Mouse (Mus musculus): Measurements from ENCODE around the gene Ap5z1. TPM values are rescaled to one million over a fixed set of nuclear protein-coding genes. Genes with fewer than 3 reads are reported as not detected.
A peak's percentile ranks its signal among the peaks of the same experiment; 100 is the strongest.

Gene Ap5z1
- polyA plus RNA-seq, 1 experiment from 2014 or later = 14.4 TPM

DNA sequence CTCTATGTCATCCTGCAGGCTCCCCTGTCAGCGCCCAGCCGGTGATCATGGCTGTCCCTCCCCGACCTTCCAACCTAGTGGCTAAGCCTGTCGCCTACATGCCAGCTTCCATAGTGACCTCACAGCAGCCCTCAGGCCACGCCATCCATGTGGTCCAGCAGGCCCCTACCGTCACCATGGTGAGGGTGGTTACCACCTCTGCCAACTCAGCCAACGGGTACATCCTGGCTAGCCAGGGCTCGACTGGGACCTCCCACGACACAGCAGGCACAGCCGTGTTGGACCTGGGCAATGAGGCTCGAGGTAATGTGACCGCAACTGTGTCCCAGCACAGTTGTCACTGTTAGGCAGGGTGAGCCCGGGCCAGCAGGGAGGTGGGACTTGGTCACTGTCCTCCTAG is 10.0 kb upstream of the Ap5z1 start:
- no peak for ATAC-seq (ENCODE audit: low FRiP score, low read depth)
- Histone ChIP-seq H3K4me1 (0 out of 2 replicates have a peak, but pooled peaks cover 4% of the 10 kb centered on the region), H3K9ac (replicated peaks) (no peak overlapping the region), H3K9me3 (no peaks in the 10 kb centered on the region), H3K27ac (replicated peaks) (no peak overlapping the region), H3K4me3 (no peak overlapping the region), H3K36me3 (peaks cover 83% of the 10 kb centered on the region), H3K27me3 (no peaks in the 10 kb centered on the region), H3K4me2 (replicated peaks) (no peak overlapping the region)
- WGBS = 96% methylated on average over 13 of the region's 13 CpGs

DNA sequence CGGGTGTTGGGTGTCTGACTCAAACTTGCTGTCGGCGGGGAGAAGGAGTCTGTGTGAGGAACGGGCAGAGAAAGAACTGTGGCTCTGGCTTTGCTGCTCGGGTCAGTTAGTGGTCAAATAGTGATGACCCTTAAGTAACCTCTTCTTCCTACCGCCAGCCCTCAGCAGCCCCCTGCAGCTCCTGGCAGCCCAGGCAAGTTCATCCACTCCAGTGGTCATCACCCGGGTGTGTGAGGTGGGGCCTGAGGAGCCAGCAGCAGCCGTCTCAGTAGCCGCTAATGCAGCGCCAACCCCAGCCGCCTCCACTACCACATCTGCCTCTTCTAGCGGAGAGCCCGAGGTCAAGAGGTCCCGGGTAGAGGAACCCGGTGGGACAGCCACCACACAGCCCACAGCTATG is 7.4 kb upstream of the Ap5z1 start:
- Histone ChIP-seq H3K9me3 (no peaks in the 10 kb centered on the region), H3K4me1 (0 out of 2 replicates have a peak, but pooled peaks cover 2% of the 10 kb centered on the region), H3K4me2 (replicated peaks) (no peak overlapping the region), H3K4me3 (no peak overlapping the region), H3K9ac (replicated peaks) (no peak overlapping the region), H3K36me3 (peaks cover 74% of the 10 kb centered on the region), H3K27ac (replicated peaks) (no peak overlapping the region), H3K27me3 (no peaks in the 10 kb centered on the region)
- WGBS = 83% methylated on average over 15 of the region's 15 CpGs
- no peak for ATAC-seq (ENCODE audit: low FRiP score, low read depth)

DNA sequence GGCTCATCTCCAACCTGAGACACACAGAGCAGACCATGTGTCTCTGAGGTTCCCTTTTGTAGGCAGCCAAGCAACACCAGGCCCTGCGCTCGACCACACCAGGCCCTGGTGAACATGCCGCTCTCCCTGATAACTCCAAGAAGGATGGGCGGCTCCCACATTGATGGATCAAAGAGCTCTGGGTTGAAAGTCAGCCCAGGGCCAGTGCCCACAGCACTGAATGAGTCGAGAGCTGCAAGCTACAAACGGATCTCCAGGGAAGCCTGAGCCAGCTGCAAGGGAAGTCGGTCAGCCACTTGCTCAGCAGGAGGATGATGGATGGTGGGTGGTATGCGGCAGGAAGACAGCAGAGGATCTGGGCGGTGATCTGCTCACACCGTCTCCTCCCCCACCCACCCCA is 6.4 kb upstream of the Ap5z1 start:
- H3K9ac ChIP-seq (replicated peaks) = no peak overlapping the region; the same call in 1 of the 2 replicates
- no peaks in the 10 kb centered on the region for H3K4me1 ChIP-seq
- no peak for ATAC-seq (ENCODE audit: low FRiP score, low read depth)
- 89% methylated on average over 10 of the region's 10 CpGs for WGBS
- H3K4me2 ChIP-seq (replicated peaks) = no peak overlapping the region
- H3K9me3 ChIP-seq = no peaks in the 10 kb centered on the region
- no peak overlapping the region for H3K27ac ChIP-seq (replicated peaks)
- no peak overlapping the region for H3K4me3 ChIP-seq
- peaks cover 79% of the 10 kb centered on the region for H3K36me3 ChIP-seq
- H3K27me3 ChIP-seq = no peaks in the 10 kb centered on the region

DNA sequence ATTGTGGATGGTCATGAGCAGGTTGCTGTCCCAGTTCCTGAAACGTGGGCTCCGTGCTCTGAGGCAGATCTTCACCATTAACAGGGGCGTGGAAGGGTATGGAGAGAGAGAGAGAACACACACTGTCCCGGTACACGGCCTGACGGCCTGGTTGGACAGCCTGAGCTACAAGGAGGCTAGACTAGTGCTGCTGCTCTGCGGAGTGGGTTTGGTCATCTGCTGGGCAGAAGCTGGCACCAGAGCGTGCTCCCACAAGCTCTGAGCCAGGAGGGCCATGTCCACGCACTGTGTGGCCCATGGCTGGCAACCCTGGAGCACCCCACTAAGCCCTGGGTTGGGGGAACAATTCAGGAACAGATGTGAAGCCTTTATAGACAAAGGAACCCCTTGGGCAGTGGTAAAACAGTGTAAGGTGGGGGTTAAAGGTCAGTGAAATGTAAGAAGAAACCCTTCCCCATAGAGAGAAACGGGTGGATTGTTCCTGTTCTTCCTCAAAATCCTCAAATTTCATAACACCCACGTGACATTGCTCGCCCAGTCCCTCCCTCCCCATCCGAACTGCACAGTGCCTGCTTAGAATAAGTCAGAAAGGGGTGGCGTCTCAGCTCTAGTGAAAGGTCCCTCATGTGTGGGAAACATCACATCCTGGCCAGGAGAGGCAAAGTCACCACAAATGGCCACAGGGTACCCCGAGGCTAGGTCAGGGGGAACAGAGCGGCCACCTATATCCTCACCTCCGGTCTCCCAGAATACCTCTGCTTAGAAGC is 4.8 kb upstream of the Ap5z1 start:
- Histone ChIP-seq H3K9me3 (no peaks in the 10 kb centered on the region), H3K9ac (replicated peaks) (no peak overlapping the region; the same call in 1 of the 2 replicates), H3K4me1 (0 out of 2 replicates have a peak, but pooled peaks cover 6% of the 10 kb centered on the region), H3K4me3 (no peak overlapping the region), H3K27ac (replicated peaks) (no peak overlapping the region), H3K4me2 (replicated peaks) (no peak overlapping the region), H3K36me3 (peaks cover 65% of the 10 kb centered on the region), H3K27me3 (no peaks in the 10 kb centered on the region)
- WGBS = 89% methylated on average over 17 of the region's 17 CpGs
- no peak for ATAC-seq (ENCODE audit: low FRiP score, low read depth)

DNA sequence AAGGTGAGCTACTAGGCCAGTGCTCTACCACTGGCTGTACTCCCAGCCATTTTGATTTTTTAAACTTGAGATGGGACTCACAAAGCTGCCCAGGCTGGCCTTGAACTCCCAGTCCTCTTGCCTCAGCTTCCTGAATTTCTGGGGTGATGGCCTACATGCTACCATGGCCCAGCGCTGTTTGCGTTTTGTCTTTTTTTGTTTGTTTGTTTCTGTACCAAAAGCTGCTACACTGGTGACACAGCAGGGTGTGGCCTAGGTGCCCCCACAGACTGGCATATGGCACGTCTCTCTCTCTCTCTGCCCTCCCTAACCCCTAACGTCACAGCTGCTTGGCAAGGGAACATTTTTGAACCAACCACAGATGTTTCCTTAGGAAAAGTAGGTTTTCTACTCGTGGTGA is 3.9 kb upstream of the Ap5z1 start:
- Histone ChIP-seq H3K4me2 (replicated peaks) (no peak overlapping the region), H3K4me3 (no peak overlapping the region), H3K36me3 (peaks cover 57% of the 10 kb centered on the region), H3K9ac (replicated peaks) (no peak overlapping the region), H3K27me3 (no peaks in the 10 kb centered on the region), H3K27ac (replicated peaks) (no peak overlapping the region), H3K9me3 (no peaks in the 10 kb centered on the region), H3K4me1 (peaks cover 12% of the 10 kb centered on the region)
- WGBS = 79% methylated on average over 5 of the region's 5 CpGs
- ATAC-seq (ENCODE audit: low FRiP score, low read depth) = no peak

DNA sequence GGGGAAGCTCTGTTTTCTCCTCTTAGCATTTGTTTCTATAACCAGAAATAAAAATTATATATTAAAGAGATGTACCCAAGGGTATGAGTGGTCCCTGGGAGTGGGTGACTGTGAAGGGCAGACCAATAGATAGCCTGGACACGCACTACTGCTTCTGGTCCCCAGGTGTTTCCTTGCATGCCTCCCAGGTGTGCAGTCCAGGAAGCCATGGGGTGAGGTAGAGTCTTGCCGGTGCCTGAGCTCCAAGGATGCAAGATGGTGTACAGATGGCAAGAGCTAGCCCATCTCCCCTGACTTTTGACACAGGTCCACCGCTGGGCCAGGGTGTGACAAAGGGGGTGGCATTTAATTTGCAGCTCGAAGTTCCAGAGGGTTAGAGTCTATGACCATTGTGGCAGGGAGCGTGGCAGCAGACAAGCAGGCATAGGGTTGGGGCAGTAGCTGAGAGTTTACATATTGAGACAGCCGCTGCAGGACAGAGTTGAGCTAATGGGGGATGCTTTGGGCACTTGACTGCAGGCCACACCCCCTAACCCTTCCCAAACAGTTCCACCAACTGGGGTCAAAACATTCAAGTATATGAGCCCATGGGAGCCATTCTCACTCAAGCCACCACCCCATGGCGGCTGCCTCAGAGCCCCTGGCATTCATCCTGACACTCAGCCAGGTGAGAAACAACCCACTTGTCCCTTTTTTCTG is 1.7 kb upstream of the Ap5z1 start:
- H3K4me1 ChIP-seq = peaks cover 15% of the 10 kb centered on the region
- peaks cover 35% of the 10 kb centered on the region for H3K36me3 ChIP-seq
- no peak overlapping the region for H3K4me3 ChIP-seq
- WGBS = 97% methylated on average over 7 of the region's 7 CpGs
- ATAC-seq (ENCODE audit: low FRiP score, low read depth) = no peak
- no peaks in the 10 kb centered on the region for H3K9me3 ChIP-seq
- no peak overlapping the region for H3K27ac ChIP-seq (replicated peaks)
- no peak overlapping the region for H3K4me2 ChIP-seq (replicated peaks)
- no peaks in the 10 kb centered on the region for H3K27me3 ChIP-seq
- H3K9ac ChIP-seq (replicated peaks) = no peak overlapping the region

DNA sequence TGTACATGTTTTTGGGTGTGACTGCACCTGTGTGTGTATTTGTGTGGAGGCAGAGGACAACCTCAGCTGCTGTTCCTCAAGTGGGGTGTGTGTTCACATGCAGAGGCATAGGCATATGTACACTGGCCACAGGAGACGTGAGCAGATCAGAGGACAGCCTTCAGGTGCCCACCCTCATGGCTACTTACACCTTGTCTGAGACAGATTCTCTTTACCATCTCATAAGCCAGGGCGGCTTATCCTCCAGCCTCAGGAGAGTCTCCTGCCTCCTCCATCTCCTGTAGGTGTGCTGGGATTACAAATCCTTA is 1.1 kb upstream of the Ap5z1 start:
- Histone ChIP-seq H3K9me3 (no peaks in the 10 kb centered on the region), H3K36me3 (peaks cover 35% of the 10 kb centered on the region)
- 94% methylated on average over 2 of the region's 2 CpGs for WGBS

DNA sequence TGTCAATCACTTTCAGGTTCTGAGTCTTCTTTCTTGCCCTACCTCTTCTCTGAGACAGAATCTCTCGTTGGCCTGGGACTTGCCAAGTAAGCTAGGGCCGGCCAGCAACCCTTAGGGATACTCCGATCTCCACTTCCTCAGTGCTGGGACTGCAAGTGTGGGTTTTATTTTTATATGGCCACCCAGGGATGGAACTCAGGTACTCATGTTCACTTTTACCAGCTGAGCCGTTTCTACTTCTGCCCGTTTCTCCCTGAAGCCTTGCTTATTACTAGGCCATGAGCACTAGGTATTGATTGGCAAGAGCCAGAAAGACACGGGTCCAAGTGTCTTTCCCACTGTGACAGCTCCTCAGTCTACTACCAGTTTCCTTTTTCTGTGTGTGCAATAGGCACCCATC is 733 bp upstream of the Ap5z1 start:
- Histone ChIP-seq H3K4me3 (peak overlapping the region; percentile 71), H3K4me1 (peaks cover 15% of the 10 kb centered on the region), H3K27ac (replicated peaks) (peak overlapping the region; percentile 76), H3K9ac (replicated peaks) (peak overlapping the region; percentile 65; the same call in 1 of the 2 replicates), H3K9me3 (no peaks in the 10 kb centered on the region), H3K36me3 (peaks cover 35% of the 10 kb centered on the region), H3K4me2 (replicated peaks) (peak overlapping the region; percentile 91), H3K27me3 (no peaks in the 10 kb centered on the region)
- ATAC-seq (ENCODE audit: low FRiP score, low read depth) = 0 out of 2 replicates have a peak, but pooled peaks have one; percentile 5
- WGBS = 89% methylated on average over 6 of the region's 6 CpGs

More for the DNA sequence above, 1.1 kb upstream of the Ap5z1 start:
- Histone ChIP-seq H3K27ac (replicated peaks) (peak overlapping the region; percentile 76; the same call in 1 of the 2 replicates), H3K27me3 (no peaks in the 10 kb centered on the region), H3K4me2 (replicated peaks) (no peak overlapping the region), H3K4me3 (no peak overlapping the region), H3K9ac (replicated peaks) (no peak overlapping the region), H3K4me1 (peaks cover 15% of the 10 kb centered on the region)
- no peak for ATAC-seq (ENCODE audit: low FRiP score, low read depth)

DNA sequence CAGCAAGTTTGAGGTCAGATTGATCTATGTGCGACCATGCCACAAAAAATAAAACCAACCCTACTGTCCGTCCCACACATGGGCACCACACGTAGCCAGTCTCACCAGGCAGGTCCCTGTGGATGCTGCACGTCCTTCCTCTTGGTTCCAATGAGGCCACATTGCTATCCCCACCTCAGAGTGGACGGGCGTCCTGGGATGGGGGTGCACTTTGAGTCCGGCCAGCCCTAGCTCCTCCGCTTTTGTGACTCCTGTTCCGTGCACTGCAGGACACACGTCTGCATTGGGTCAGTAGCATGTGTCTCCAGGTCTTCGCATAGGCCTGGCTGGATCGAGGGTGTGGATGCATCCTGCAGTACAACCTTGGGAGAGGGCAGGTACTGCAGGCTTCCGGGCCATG is 4.6 kb downstream of the Ap5z1 start:
- Histone ChIP-seq H3K4me2 (replicated peaks) (no peak overlapping the region), H3K9ac (replicated peaks) (no peak overlapping the region), H3K36me3 (peaks cover 42% of the 10 kb centered on the region), H3K4me1 (peaks cover 12% of the 10 kb centered on the region), H3K9me3 (no peaks in the 10 kb centered on the region), H3K27ac (replicated peaks) (no peak overlapping the region), H3K4me3 (no peak overlapping the region), H3K27me3 (no peaks in the 10 kb centered on the region)
- WGBS = 88% methylated on average over 13 of the region's 13 CpGs
- ATAC-seq (ENCODE audit: low FRiP score, low read depth) = no peak

DNA sequence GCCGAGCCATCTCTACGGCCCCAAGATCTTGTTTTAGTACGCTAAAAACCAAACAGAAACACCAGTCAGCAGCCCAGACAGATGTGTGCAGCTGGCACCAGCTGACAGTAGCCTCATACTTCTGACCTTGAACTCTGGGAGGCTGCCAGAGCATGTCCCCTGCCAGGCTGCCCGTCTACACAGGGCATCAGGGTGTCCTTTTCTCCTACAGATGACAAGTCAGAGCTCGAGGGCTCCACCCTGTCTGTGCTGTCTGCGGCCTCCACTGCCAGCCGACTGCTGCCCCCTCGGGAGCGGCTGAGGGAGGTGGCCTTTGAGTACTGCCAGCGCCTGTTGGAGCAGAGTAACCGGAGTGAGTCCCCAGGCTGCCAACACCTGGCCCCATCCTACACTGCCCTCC is 6.1 kb downstream of the Ap5z1 start:
- no peaks in the 10 kb centered on the region for H3K27me3 ChIP-seq
- H3K36me3 ChIP-seq = peaks cover 48% of the 10 kb centered on the region
- peaks cover 6% of the 10 kb centered on the region for H3K4me1 ChIP-seq
- H3K4me2 ChIP-seq (replicated peaks) = no peak overlapping the region
- no peaks in the 10 kb centered on the region for H3K9me3 ChIP-seq
- no peak overlapping the region for H3K9ac ChIP-seq (replicated peaks)
- no peak overlapping the region for H3K4me3 ChIP-seq
- 90% methylated on average over 11 of the region's 11 CpGs for WGBS
- ATAC-seq (ENCODE audit: low FRiP score, low read depth) = no peak
- H3K27ac ChIP-seq (replicated peaks) = no peak overlapping the region

DNA sequence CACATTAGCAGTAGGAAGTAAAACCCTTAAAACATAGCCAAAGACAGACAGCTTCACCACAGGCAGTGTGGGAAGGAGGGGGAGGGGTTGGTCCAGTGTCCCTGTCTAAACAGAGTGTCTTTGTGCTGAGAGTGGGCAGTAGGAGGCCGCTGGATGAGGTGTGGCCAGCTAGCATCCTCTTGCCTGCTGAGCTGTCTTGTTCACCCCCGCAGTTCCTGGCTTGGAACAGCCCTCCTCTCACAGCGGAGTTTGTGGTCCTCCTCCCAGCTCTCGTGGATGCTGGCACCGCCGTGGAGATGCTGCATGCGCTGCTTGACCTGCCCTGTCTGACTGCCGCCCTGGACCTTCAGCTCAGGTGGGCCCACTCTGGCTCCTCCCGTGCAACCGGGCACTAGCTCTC is 10.0 kb downstream of the Ap5z1 start:
- no peaks in the 10 kb centered on the region for H3K9me3 ChIP-seq
- H3K4me3 ChIP-seq = no peak overlapping the region
- H3K4me2 ChIP-seq (replicated peaks) = no peak overlapping the region
- H3K36me3 ChIP-seq = peaks cover 40% of the 10 kb centered on the region
- no peak for ATAC-seq (ENCODE audit: low FRiP score, low read depth)
- H3K4me1 ChIP-seq = 0 out of 2 replicates have a peak, but pooled peaks cover 3% of the 10 kb centered on the region
- 66% methylated on average over 10 of the region's 10 CpGs for WGBS
- H3K27me3 ChIP-seq = no peaks in the 10 kb centered on the region
- H3K27ac ChIP-seq (replicated peaks) = no peak overlapping the region
- no peak overlapping the region for H3K9ac ChIP-seq (replicated peaks)

DNA sequence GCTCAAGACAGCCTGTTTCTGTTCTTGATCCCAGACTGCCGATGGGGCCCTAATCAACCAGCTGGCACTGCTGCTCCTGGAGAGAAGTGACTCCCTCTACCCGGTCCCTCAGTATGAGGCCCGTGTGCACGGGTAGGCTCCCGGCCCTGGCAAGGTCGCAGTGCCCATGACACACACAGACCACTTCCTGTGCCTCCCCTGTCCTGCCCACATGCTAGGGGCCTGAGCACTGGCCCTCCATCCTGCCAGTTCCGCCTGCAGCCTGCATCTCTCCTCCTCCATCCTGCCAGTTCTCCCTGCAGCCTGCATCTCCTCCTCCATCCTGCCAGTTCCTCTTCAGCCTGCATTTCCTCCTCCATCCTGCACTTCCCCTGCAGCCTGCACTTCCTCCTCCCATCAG is 11.9 kb downstream of the Ap5z1 start:
- no peak overlapping the region for H3K4me3 ChIP-seq
- no peak overlapping the region for H3K9ac ChIP-seq (replicated peaks)
- H3K9me3 ChIP-seq = no peaks in the 10 kb centered on the region
- H3K36me3 ChIP-seq = peaks cover 24% of the 10 kb centered on the region; the same call in 1 of the 2 replicates
- H3K4me2 ChIP-seq (replicated peaks) = no peak overlapping the region
- no peak overlapping the region for H3K27ac ChIP-seq (replicated peaks)
- H3K27me3 ChIP-seq = no peaks in the 10 kb centered on the region
- no peak for ATAC-seq (ENCODE audit: low FRiP score, low read depth)
- H3K4me1 ChIP-seq = peaks cover 7% of the 10 kb centered on the region
- WGBS = 82% methylated on average over 7 of the region's 7 CpGs
